Mouse (Mus musculus) thymus, adult 2 months (tissue): ENCODE data around the gene Psap.

Experiments
- CTCF ChIP-seq: fragments of 200-500 bp; IDR thresholded peaks from 2 replicates; pipeline ENCODE4 v1.5.1; 2012; ENCODE audit warnings: mild to moderate bottlenecking, control low read depth, low read length, moderate library complexity, borderline replicate concordance; ENCODE audit not compliant: control insufficient read depth, poor library complexity, insufficient read depth; ENCODE audit errors: extremely low read depth
- POLR2A ChIP-seq: fragments of 200-500 bp; IDR thresholded peaks from 2 replicates; pipeline ENCODE4 v1.6.1; 2012; ENCODE audit warnings: mild to moderate bottlenecking, low read length, control low read depth, moderate library complexity; ENCODE audit not compliant: control insufficient read depth, poor library complexity, insufficient read depth; ENCODE audit errors: extremely low read depth

GRCm38 (mm10) chr10:60292209-60292608 lies 14.8 kb downstream of the Psap start:
- TF ChIP-seq CTCF (no peak), POLR2A (no peak)
